Mouse (Mus musculus) 416B (cell line): ENCODE measurements around the gene Ces1f.
"Not testable (repeated sequence)": the region's sequence is repeated elsewhere in the genome, so short reads cannot be mapped to it uniquely, and the experiment has no call there.

Experiments
- DNase-seq: peaks from one replicate; pipeline ENCODE4 v3.0.0; 2011; ENCODE audit warnings: low read depth

Gene Ces1f

GRCm38 (mm10) chr8:93279556-93279955, at the start of gene Ces1f:
TSS of gene Ces1f (minus strand) at chr8:93279747.
- DNase-seq = no peak

DNA sequence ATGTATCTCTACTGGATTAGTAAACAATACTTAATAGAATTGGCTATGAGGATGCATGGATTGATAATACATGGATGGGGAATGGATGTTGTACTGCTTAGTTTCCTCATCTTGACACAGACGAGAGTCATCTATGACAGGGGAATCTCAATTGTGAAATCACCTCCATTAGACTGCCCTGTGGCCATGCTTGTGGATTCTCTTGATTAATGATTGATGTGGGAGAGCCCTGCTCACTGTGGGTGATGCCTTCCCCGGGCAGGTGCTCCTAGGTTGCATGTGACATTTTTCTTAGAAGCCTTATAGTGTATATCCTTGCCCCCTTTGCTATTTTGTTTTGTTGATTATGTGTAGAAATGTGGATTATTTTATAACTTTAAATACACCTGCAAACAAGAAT, 45.6 kb upstream of the Ces1f start:
- DNase-seq = no peak

GRCm38 (mm10) chr8:93317031-93317430, 37.5 kb upstream of the Ces1f start:
- DNase-seq = no peak

DNA sequence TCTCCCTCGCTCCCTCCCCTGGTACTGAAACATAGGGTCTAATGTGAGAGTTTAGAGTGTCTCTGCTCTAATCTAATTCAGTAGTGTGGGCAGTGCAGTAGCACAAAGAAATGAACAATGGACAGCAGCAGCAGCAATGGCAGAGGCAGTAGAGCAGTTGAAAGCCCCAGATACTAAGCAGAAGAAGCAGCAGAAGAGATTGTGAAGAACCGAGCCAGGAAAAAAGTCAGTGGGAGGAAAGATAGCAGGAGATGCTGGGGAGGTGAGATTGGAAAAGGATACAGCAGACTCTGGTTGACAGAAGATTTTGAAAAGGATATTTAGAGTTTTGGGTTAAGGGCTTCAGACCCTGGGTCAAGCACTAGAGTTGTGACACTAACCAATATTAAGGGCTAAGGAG, 36.0 kb upstream of the Ces1f start:
- no peak for DNase-seq

- DNase-seq = no peak
These were observed 4.3 kb upstream of the Ces1f start for GRCm38 (mm10) chr8:93283896-93284295.

DNA sequence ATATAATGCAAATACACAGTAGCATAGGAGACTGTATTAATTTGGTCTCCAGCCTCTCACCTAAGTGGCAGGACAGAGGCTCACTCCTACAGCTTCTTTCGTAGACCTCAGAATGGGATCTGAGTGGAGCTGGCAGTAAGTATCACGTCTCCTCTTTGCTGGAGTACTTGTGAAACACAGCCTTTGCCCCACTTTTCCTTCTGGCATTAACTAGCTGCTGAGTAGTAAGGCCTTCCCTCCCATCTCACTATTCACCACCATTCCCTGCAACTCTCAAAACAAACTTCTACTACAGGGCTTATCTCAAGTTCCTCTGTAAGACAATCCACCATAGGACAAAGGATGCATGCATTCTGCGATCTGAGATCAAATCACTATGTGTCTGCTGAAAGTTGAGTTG, 2.8 kb upstream of the Ces1f start:
- no peak for DNase-seq

DNA sequence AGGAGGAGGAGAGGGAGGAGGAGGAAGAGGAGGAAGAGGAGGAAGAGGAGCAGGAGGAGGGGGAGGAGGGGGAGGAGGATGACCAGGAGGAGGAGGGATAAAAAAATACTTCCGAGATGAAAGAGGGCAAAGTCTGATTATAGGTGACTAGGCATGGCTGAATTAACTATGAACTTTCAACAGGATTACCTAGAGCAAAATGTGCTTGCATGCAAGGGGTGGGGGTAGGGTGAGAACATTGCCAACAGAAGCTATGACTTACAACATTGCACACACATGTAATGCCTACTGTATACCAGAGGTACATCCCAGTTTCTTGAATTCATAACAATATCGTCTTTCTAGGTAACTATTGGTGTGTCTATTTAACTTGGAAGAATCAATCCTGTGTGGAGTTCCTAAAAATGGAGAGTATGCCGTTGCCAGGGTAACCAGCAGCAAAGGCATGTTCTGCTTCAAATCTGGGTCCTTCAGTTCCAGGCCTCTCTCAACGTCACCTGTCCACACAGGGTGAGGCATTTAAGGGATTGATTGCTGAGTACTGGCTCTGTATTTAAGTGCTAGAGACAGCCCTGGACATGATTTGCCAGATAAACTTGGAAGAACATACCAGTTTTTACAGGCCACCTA, 1.3 kb downstream of the Ces1f start:
- no peak for DNase-seq

DNA sequence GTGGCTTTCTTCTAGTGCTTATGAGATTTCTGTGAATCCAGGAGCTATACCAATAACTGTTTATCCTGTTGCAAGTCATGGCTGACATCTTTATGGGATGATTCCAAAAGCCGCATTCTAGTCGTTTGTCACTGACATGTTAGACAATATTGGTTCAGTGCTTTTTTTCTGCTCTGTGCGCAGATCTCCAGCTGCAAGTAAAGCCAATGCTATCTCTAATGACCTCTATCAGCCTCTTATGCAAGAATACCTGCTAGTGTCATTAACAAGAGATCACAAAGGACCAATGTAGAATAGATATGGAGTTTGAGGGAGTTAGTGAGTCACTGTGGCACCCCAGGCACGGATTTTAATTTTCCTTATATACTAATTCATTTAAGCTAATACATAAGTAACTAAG, 4.9 kb downstream of the Ces1f start:
- no peak for DNase-seq

DNA sequence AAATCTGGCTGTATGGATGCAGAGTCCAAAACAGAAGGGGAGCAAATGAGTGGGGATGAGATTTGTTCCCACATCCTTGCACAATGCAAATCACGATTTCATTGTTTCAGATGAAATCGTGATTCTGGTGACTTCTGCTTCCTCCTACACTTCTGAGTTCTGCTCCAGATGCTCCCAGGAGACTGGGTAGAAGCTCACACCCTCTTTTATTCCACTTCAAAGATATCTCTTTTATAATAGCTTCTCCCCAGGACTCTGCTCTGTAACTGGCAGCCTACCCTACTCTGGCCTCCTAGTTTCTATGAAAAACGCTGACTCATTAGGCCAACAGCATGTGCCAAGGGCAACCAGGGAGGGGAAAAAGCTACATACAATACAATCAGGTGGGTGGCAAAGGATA, 6.2 kb downstream of the Ces1f start:
- no peak for DNase-seq

DNA sequence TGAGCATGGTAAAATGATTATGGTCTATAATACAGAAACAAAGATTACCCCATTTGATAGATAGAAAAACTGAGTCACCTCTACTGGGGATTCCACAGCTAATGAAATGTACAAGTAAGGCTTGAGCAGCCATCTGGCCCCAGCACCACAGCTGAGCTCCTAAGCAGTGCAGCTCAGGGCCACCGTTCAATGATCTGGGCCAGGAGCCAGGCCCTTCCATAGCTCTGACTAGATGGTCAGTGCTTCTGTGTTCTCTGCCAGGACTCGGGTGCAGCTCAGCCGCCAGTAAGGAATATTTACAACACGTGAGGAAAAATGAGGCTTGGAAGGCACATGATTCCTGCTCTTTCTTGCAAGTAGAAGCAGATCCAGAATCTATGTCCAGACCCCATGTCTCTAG, 6.9 kb downstream of the Ces1f start:
- no peak for DNase-seq

- DNase-seq = no peak
These were observed 18.1 kb downstream of the Ces1f start for GRCm38 (mm10) chr8:93261436-93261835.

DNA sequence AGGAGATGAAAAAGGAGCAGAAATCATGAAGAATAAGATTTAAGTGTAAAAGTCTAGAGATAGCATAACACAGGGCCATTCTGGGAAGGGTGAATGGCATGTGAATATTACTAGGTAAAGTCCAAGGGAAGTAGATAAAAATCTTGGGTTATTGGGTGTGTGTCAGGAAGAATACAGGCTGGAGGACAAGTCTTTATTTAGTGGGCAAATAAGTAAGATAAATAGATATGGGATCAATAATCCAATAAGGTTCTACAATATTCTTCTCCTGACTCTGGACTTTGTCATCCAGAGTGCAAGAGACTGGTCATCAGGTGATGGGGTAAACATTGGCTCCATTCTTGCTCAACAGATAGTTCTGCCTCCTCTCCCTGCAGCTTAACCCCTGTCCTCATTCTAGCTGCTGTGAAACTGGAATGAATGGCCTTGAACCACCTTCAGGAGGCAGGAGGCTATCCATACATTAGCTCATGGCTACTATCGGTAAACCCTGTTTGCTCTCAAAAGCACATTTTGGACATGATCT, 27.1 kb downstream of the Ces1f start:
- no peak for DNase-seq

DNA sequence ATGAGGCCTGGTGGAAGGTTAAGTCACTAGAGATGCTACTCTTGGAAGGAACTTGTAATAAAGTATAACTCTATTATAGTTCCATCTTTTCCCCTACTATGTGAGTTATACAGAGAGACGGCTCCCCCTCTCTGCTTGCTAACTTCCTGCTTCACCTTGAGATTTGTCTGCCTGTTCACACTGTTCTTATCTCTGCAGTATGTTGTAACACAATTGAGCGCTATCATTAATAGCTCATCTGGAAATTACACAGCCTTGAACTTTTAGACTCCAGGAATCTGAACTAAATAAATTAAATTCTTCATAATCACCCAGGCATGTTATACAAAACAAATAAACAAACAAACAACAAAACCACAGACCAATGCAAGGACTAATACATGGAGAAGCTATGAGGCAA, 33.5 kb downstream of the Ces1f start:
- DNase-seq = no peak

- DNase-seq = no peak
These were observed 39.7 kb downstream of the Ces1f start for GRCm38 (mm10) chr8:93239884-93240283.

GRCm38 (mm10) chr8:93235681-93236080, 43.9 kb downstream of the Ces1f start:
- DNase-seq = no peak

- no peak for DNase-seq
These were observed 44.8 kb downstream of the Ces1f start for GRCm38 (mm10) chr8:93234706-93235105.

GRCm38 (mm10) chr8:93234068-93234467, 45.5 kb downstream of the Ces1f start:
- no peak for DNase-seq

DNA sequence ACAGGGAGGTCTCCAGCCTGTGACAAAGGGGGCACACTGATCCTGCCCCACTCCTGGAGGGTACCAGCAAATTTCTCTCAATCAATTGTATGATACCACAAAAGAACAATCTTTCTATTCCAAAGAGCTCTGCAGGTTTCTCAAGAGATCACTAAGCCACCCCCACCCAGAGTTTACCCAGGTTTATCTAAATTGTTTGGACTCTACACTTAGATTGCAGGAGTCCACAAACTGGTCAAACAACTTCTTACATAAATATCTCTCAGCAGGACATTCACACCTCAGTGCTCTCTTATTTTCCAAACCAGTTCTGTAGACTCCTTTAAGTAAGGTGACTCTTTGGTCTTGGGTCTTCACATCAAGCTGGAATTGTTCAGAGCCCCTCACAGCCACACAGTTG, 50.1 kb downstream of the Ces1f start, which contains the start of gene Ces1e:
Gene Ces1e (minus strand): TSS at position 174 of the 400 bp plus-strand sequence.
- DNase-seq = no peak

- no peak for DNase-seq
These were observed 50.7 kb downstream of the Ces1f start for GRCm38 (mm10) chr8:93228673-93229370.

DNA sequence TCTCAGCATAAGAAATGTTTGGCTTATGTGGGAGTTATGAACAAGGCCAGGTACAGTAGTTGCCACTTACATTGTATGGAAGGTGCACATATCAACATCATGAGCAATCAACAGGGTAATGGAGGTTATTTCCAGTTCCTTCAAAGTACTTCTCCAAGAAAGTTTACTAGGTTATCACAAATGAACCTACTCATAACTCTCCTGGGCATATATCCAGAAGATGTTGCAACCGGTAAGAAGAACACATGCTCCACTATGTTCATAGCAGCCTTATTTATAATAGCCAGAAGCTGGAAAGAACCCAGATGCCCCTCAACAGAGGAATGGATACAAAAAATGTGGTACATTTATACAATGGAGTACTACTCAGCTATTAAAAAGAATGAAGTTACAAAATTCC, 53.1 kb downstream of the Ces1f start:
- DNase-seq = not testable (repeated sequence)

- DNase-seq = no peak
These were observed 57.7 kb downstream of the Ces1f start for GRCm38 (mm10) chr8:93221896-93222295.

- no peak for DNase-seq
These were observed 61.7 kb downstream of the Ces1f start for GRCm38 (mm10) chr8:93217867-93218266.

DNA sequence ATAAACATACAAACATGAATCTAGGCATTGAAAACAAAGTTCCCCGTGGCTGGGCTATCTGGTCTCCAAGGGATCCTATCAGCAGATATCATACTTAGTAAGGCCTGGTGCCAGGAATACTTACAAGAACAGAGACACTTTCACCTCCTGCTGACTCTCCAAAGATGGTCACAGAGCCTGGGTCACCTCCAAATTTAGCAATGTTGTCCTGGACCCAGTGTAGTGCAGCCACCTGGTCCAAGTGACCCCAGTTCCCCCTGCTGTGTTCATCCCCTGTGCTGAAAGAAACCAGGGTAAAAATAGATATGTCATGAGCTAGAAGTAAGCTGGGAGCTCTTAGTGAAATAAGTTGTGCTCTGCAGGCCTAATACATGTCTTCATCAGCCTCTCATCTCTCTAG, 62.2 kb downstream of the Ces1f start:
- DNase-seq = no peak

DNA sequence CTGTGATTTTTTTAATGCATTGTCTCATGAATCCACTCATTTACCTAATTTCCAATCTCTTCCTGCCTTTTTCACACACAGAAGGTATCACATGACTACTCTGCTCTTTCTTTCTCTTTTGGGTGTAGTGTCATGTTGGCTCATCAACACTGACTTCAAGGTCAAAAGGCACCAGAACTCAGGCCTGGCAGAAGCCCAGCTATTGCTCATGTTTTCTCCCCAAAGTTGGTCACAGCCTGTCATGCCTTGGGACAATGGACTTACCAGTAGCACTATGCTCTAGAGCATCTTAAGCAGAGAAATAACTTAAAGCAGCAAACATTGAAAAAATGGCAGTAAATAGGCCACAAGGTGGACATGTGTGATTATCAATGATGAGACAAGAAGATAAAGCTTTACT, 68.5 kb downstream of the Ces1f start:
- DNase-seq = no peak
